Mouse (Mus musculus) hematopoietic multipotent progenitor cell, adult 10-12 weeks (in vitro differentiated cells): ENCODE results near the gene Rapgef3. TPM values are rescaled to one million over a fixed set of nuclear protein-coding genes. Genes with fewer than 3 reads are reported as not detected.

ENCODE experiments used
- polyA plus RNA-seq: library from polyadenylated mRNA; stranded (reverse); fragments of >175 nt; gene quantifications from 2 replicates; pipeline ENCODE4 v1.2.3, GENCODE M21; 2012; ENCODE audit warnings: low replicate concordance

Gene Rapgef3
- polyA plus RNA-seq = 4.1 and 4.6 TPM in 2 replicates

GRCm38 (mm10) chr15:97767280-97768186 is at the start of gene Rapgef3:
Gene Rapgef3, minus strand, starts transcription at chr15:97767972.

GRCm38 (mm10) chr15:97778311-97779098 is 10.7 kb upstream of the Rapgef3 start, which contains the start of gene Slc48a1:
Gene Slc48a1, plus strand, starts transcription at chr15:97778520.

GRCm38 (mm10) chr15:97731111-97731510 is 36.7 kb downstream of the Rapgef3 start, which contains the start of gene Endou:
Gene Endou, minus strand, starts transcription at chr15:97731339.

GRCm38 (mm10) chr15:97705211-97706050 is 62.3 kb downstream of the Rapgef3 start, which contains the start of gene Rpap3:
Gene Rpap3, minus strand, starts transcription at chr15:97705825.

Other genes with a start within 250 kb of the Rapgef3 start
- 6.2 and 8.8 TPM in 2 replicates for gene Rpap3, start 62.1 kb downstream of the Rapgef3 start, polyA plus RNA-seq
- 3.1 and 3.3 TPM in 2 replicates for gene Endou, start 36.6 kb downstream of the Rapgef3 start, polyA plus RNA-seq
- gene Slc48a1, start 10.5 kb upstream of the Rapgef3 start, polyA plus RNA-seq = 31.6 and 72.2 TPM in 2 replicates
- gene Hdac7, start 76.5 kb upstream of the Rapgef3 start, polyA plus RNA-seq = 195 and 559 TPM in 2 replicates
- gene Vdr, start 142.7 kb upstream of the Rapgef3 start, polyA plus RNA-seq = 0.25 TPM in 2 replicates
- gene Tmem106c, start 196.2 kb upstream of the Rapgef3 start, polyA plus RNA-seq = 10.3 and 20.9 TPM in 2 replicates
- 0.08 and 0.13 TPM in 2 replicates for gene Col2a1, start 236.7 kb upstream of the Rapgef3 start, polyA plus RNA-seq